Mouse (Mus musculus) E14TG2a.4 (cell line): Measurements from ENCODE around the gene Trim44.

Experiments used
- CTCF ChIP-seq: conservative IDR thresholded peaks from 2 replicates; pipeline ENCODE4 v1.5.1; 2014; ENCODE audit warnings: low read length
- POU5F1 ChIP-seq: IDR thresholded peaks from 2 replicates; pipeline ENCODE4 v1.6.1; 2014; ENCODE audit warnings: low read length, borderline replicate concordance

- TF ChIP-seq CTCF (no peak), POU5F1 (no peak)
Measured at GRCm38 (mm10) chr2:102447831-102448230, 40.2 kb upstream of the Trim44 start.
